Mouse (Mus musculus) heart, adult 9 months (tissue): ENCODE measurements around the gene Sike1.

Experiments
- DNase-seq, 2 experiments: peaks; one replicate each; pipeline ENCODE4 v3.0.0; 2022; ENCODE audit warnings: low spot score in 2 of 2

Gene Sike1

DNA sequence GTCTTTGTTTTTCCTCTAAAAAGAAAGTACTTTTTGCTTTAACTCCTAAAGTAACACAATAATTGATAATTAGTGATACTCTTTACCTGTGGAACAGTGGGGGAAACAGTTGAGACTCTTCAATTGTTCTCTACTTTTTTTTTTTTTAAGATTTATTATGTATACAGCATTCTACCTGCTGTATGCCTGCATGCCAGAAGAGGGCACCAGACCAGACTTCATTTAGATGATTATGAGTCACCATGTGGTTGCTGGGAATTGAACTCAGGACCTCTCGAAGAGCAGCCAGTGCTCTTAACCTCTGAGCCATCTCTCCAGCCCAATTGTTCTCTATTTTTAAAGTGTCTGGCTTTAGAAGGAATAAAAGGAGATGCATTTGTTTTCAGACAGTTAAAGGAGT, 30.7 kb downstream of the Sike1 start:
- DNase-seq = no peak

DNA sequence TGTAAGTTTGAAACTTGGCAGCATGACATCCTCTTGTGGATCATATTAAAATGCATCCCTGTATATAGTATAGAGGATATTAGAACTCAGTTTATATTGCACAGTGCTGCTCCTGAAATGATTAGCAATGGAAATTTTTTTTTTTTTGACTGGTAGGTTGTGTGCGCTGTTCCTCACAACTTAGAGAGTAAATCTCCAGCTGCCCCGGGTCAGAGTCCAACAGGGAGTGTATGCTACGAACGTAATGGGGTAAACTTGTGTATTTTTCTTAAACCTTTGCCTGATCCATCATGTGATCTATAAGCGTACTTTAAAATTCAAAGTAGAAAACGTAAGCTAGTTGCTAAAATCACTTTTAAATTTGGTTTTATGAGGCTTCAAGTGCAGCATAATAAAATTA, 44.8 kb downstream of the Sike1 start:
- DNase-seq = no peak

DNA sequence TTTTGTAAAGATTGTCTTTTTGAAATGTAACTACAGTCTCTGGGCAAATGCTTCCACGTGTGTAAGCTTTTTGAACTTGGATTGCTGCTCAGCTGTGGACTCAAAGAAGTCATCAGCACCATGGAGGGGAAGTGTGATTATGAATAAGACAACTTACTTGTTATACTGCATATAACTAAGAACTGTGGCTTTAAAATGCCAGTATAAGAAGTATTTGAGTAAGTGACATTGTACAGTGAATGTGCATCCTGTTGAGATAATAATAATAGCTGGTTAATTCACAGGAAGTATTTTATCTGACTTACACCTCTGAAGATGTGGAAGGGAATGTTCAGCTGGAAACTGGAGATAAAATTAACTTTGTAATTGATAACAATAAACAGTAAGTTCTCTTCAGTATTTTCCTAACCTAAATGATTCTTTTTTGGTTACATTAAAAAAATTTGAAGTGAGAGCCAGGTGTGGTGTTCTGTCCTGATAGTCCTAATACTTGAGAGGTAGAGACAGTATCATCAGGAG, 45.4 kb downstream of the Sike1 start:
- no peak for DNase-seq

DNA sequence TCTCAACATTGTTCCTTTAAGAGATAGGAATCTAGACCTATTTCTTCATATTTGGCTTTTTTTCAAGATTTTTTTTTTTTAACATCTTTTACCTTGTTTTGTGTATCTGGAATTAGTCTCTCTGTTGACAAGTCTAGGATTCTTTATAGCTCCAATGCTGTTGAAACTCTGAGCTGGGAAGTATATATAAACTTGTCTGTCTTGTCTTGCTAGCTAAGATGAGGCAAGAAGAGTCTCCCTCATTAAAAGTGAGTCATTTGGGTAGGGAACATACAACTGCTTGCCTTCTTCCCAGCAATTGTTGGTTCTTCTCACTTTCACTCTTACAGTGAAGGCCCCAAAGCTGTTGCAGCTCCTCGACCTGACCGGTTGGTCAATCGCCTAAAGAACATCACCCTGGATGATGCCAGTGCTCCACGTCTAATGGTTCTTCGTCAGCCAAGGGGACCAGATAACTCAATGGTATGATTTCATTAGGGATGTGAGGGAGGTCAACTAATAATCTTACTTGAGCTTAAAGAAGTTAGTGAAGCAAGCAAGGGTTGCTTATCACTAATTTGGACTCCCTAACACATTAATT, 60.6 kb downstream of the Sike1 start:
- DNase-seq = no peak

DNA sequence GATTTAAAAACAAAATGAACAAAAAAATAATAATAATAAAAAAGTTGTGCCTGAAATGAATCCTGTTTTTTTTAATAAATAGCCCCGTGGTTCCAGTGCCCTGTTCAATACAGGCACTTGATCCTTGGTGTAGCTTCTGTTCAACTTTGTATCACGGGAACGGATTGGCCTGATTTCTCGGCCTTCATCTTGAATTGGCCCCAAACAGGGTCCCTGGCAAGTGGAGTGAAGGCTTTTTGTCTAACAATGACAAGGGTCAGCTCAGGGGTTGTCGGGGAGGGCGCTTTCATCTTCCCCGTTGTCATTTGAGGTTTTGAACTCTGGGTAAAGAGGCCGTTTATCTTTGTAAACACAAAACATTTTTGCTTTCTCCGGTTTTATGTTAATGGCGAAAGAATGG, 62.2 kb downstream of the Sike1 start:
- DNase-seq = no peak
